Mouse (Mus musculus): ENCODE measurements at regions not wholly inside any gene's neighbourhood (a gene's known extent, or its start where the extent isn't known, plus 50 kb on each side); places are given as distances from the start of the nearest gene placed in this dataset.
"Not testable (repeated sequence)": the region's sequence is repeated elsewhere in the genome, so short reads cannot be mapped to it uniquely, and the experiment has no call there.

DNA sequence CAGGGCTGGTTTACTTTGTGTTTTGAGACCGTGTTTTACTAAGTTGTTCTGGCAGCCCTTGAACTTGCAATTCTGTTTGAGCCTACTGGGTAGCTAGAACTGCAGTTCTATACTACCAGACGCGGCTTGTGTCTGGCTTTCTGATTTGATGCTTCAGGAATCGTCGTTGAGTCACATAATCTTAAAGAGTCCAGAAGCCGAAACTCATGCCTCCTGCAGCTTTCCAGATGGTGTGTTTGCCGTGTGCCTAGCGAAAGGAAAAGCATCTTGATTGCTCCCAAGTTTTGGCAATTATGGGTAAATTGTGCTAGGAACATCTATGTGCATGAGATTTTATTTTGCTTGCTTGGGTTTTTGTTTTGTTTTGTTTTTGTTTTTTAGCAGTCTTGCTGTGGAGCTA is 99.6 kb upstream of the Tgm3 start:
- peaks cover 8% of the 10 kb centered on the region; the same call in 1 of the 2 replicates for H3K27me3 ChIP-seq
- no peak overlapping the region for H3K4me3 ChIP-seq (replicated peaks)
- H3K36me3 ChIP-seq = no peaks in the 10 kb centered on the region
- H3K4me1 ChIP-seq = peaks cover 21% of the 10 kb centered on the region
- H3K9ac ChIP-seq = no peak overlapping the region
- H3K9me3 ChIP-seq (replicated peaks) = no peaks in the 10 kb centered on the region
- 82% methylated on average over 8 of the region's 8 CpGs for whole genome bisulfite sequencing
- no peak overlapping the region for H3K4me2 ChIP-seq
- no peak for ATAC-seq (replicated peaks; ENCODE audit: low FRiP score)
- no peak overlapping the region for H3K27ac ChIP-seq

DNA sequence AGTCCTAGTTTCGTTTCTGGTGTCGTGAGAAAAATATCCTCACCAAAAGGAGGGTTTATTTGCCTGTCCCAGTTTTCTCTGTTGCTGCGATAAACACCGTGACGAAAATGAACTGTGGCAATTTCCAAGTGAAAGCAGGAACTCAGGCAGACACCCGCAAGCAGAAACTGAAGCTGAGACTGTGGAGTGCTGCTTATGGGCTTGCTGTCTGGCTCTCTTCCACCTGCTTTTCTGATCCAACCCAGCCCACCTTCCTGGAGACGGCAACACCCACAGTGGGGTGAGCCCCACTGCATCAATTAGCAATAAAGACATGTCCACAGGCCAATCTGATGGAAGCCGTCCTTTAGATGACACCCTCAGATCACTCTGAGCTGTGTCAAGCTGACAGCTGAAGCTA is 97.9 kb upstream of the Tgm3 start:
- WGBS = 85% methylated on average over 8 of the region's 8 CpGs

DNA sequence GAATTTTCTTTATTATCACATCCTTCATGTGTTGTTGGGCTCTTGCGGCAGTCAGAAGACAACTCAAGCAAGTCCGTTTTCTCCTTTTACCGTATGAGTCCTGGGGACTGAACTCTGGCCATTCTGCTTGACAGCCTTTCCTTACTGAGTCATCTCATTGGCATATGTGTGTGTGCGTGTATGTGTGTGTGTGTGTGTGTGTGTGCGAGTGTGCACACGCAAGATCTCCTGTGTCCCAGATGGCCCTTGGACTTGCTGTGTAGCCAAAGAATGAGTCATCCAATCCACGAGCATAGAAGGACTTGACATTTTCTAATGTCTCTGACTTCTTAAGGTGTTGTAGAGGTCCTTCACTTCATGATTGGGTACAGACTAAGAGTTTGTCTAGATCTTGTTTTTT is 95.7 kb upstream of the Tgm3 start:
- H3K27ac ChIP-seq = no peak overlapping the region
- H3K27me3 ChIP-seq = no peaks in the 10 kb centered on the region
- no peaks in the 10 kb centered on the region for H3K9me3 ChIP-seq (replicated peaks)
- no peak overlapping the region for H3K9ac ChIP-seq
- H3K4me1 ChIP-seq = peaks cover 4% of the 10 kb centered on the region
- no peak overlapping the region for H3K4me3 ChIP-seq (replicated peaks)
- H3K36me3 ChIP-seq = no peaks in the 10 kb centered on the region
- H3K4me2 ChIP-seq = no peak overlapping the region
- no peak for ATAC-seq (replicated peaks; ENCODE audit: low FRiP score)
- 93% methylated on average over 7 of the region's 7 CpGs for WGBS

More for the DNA sequence above, 97.9 kb upstream of the Tgm3 start:
- H3K4me2 ChIP-seq = no peak overlapping the region
- H3K27ac ChIP-seq = no peak overlapping the region
- H3K4me3 ChIP-seq (replicated peaks) = no peak overlapping the region
- 0 out of 2 replicates have a peak, but pooled peaks cover 2% of the 10 kb centered on the region for H3K27me3 ChIP-seq
- H3K9me3 ChIP-seq (replicated peaks) = no peaks in the 10 kb centered on the region
- no peak overlapping the region for H3K9ac ChIP-seq
- no peak for ATAC-seq (replicated peaks; ENCODE audit: low FRiP score)
- peaks cover 13% of the 10 kb centered on the region for H3K4me1 ChIP-seq
- H3K36me3 ChIP-seq = no peaks in the 10 kb centered on the region

- Histone ChIP-seq H3K9me3 (replicated peaks) (no peaks in the 10 kb centered on the region), H3K27me3 (no peaks in the 10 kb centered on the region), H3K4me2 (no peak overlapping the region), H3K9ac (no peak overlapping the region), H3K4me3 (replicated peaks) (no peak overlapping the region), H3K4me1 (peaks cover 4% of the 10 kb centered on the region; the same call in 1 of the 2 replicates), H3K27ac (no peak overlapping the region), H3K36me3 (no peaks in the 10 kb centered on the region)
- ATAC-seq (replicated peaks; ENCODE audit: low FRiP score) = no peak
- 78% methylated on average over 9 of the region's 9 CpGs for WGBS
Measured at GRCm38 (mm10) chr2:129918141-129918790, 93.9 kb upstream of the Tgm3 start.

GRCm38 (mm10) chr2:129919551-129919950 is 92.6 kb upstream of the Tgm3 start:
- H3K9me3 ChIP-seq (replicated peaks) = no peaks in the 10 kb centered on the region
- peaks cover 4% of the 10 kb centered on the region; the same call in 1 of the 2 replicates for H3K4me1 ChIP-seq
- H3K27me3 ChIP-seq = no peaks in the 10 kb centered on the region
- WGBS = 91% methylated on average over 4 of the region's 4 CpGs
- H3K36me3 ChIP-seq = no peaks in the 10 kb centered on the region
- H3K4me2 ChIP-seq = no peak overlapping the region
- no peak overlapping the region for H3K27ac ChIP-seq
- no peak for ATAC-seq (replicated peaks; ENCODE audit: low FRiP score)
- no peak overlapping the region for H3K4me3 ChIP-seq (replicated peaks)
- H3K9ac ChIP-seq = no peak overlapping the region

DNA sequence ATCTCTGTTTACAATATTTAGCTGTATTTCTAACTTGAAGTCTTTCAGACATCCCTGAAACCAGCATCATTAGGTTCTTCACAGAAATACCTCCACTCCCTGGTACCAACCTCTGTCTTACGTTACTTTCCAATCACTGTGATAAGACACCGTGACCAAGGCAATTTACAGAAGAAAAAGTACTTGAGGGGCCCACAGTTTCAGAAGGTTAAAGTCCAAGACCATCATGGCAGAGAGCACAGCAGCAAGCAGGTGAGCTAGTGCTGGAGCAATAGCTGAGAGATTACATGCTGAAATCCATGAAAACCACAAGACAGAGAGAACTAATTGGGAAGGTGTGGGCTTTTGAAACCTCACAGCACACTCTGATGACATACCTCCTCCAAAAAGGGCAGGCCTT is 84.9 kb upstream of the Tgm3 start:
- Histone ChIP-seq H3K4me3 (replicated peaks) (no peak overlapping the region), H3K36me3 (no peaks in the 10 kb centered on the region), H3K27ac (no peak overlapping the region), H3K9me3 (replicated peaks) (no peaks in the 10 kb centered on the region), H3K4me1 (no peaks in the 10 kb centered on the region), H3K9ac (no peak overlapping the region), H3K4me2 (no peak overlapping the region), H3K27me3 (no peaks in the 10 kb centered on the region)
- ATAC-seq (replicated peaks; ENCODE audit: low FRiP score) = no peak
- 66% methylated on average over 2 of the region's 2 CpGs for WGBS

DNA sequence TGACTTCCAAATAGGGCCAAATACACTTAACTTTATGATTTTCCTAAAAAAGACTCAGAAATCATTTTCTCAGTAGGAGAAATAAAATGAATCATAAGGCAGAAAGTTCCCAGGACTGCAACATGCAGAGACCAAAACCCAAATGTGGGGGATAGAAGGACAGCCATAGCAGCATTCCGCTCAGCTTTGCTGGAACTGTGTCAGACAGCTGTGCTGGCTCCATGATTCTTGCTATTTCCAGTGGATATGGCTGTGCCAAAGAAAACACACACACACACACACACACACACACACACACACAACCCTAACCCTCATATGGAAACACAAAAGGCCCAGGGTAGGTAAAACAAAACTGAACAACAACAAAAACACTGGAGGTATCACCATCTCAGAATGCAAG is 78.6 kb upstream of the Tgm3 start:
- no peak for ATAC-seq (replicated peaks; ENCODE audit: low FRiP score)
- H3K27ac ChIP-seq = no peak overlapping the region
- no peaks in the 10 kb centered on the region for H3K27me3 ChIP-seq
- no peaks in the 10 kb centered on the region for H3K9me3 ChIP-seq (replicated peaks)
- no peaks in the 10 kb centered on the region for H3K36me3 ChIP-seq
- H3K4me3 ChIP-seq (replicated peaks) = no peak overlapping the region
- 78% methylated on average over 1 of the region's 1 CpGs for WGBS
- H3K4me2 ChIP-seq = no peak overlapping the region
- no peak overlapping the region for H3K9ac ChIP-seq
- H3K4me1 ChIP-seq = no peaks in the 10 kb centered on the region

- Histone ChIP-seq H3K9ac (no peak overlapping the region), H3K4me2 (no peak overlapping the region), H3K4me3 (replicated peaks) (no peak overlapping the region), H3K27ac (no peak overlapping the region), H3K9me3 (replicated peaks) (no peaks in the 10 kb centered on the region), H3K36me3 (no peaks in the 10 kb centered on the region), H3K27me3 (no peaks in the 10 kb centered on the region), H3K4me1 (peaks cover 3% of the 10 kb centered on the region)
- WGBS = 84% methylated on average over 4 of the region's 4 CpGs
- ATAC-seq (replicated peaks; ENCODE audit: low FRiP score) = no peak
Measured at GRCm38 (mm10) chr2:129942824-129943223, 69.3 kb upstream of the Tgm3 start.

DNA sequence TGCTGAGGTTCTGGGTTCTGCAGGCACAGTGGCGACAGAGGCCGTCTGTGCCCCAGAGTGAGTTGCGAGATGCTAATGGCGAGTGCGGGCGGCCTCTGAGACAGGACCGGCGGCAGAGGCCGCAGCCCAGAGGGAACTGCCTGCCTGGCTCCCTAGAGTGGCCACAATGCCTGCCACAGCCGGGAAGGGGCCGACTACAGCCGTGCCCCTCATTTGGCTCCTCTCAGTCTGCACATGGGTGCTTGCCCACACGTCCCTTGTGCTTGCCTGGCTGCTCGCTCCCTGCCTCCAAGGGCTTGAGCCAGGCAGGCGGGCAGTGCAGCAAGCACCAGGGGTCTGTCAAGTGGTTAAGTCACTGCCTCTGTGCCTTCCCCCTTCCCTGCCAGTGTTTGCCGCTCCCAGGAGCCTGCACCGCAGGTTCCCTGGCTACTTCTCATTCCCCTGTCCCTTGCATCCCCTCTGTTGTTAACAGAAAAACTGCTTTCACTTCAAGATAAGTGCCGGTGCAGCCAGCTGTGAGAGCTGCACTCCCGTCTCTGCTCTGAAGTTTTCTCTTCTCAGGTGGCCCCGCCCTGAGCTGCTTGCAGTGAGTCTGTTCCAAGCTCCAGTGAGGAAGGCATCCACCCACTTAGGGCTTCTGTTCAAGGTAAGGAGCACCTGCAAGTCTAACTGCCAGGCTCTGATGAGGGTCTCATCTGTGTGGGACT is 64.1 kb upstream of the Tgm3 start:
- H3K36me3 ChIP-seq = no peaks in the 10 kb centered on the region
- H3K9me3 ChIP-seq (replicated peaks) = no peaks in the 10 kb centered on the region
- no peaks in the 10 kb centered on the region for H3K27me3 ChIP-seq
- H3K4me3 ChIP-seq (replicated peaks) = peak overlapping the region; percentile 26
- no peak overlapping the region for H3K27ac ChIP-seq
- 0 out of 2 replicates have a peak overlapping the region, but pooled peaks have one; percentile 26 for H3K9ac ChIP-seq
- peaks cover 5% of the 10 kb centered on the region for H3K4me1 ChIP-seq
- peak; percentile 56; the same call in 1 of the 2 replicates for ATAC-seq (replicated peaks; ENCODE audit: low FRiP score)
- peak overlapping the region; percentile 60 for H3K4me2 ChIP-seq
- 43% methylated on average over 20 of the region's 20 CpGs for WGBS

DNA sequence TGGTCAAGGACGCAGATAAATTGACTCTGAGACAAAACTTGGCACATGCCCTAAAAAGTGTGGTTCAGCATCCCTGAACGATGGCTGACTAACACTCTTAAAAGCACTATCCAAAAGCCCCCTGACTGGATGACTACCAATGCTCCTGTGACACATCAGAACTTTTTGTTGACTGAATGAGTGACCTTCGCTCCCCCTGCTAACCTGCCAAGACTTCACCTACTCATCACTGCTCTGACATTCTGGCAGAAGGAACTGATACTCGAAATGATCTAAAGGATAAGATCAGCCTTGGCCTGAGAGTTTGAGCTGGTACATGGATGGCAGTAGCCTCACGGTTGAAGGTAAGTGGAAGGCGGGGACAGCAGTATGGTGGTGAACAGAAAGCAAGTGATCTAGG is 62.4 kb upstream of the Tgm3 start:
- H3K4me1 ChIP-seq; H3K4me2 ChIP-seq; H3K27me3 ChIP-seq; H3K4me3 ChIP-seq (replicated peaks); H3K9ac ChIP-seq; H3K27ac ChIP-seq; H3K36me3 ChIP-seq; ATAC-seq (replicated peaks; ENCODE audit: low FRiP score); H3K9me3 ChIP-seq (replicated peaks): not testable (repeated sequence)
- 87% methylated on average over 6 of the region's 6 CpGs for WGBS

DNA sequence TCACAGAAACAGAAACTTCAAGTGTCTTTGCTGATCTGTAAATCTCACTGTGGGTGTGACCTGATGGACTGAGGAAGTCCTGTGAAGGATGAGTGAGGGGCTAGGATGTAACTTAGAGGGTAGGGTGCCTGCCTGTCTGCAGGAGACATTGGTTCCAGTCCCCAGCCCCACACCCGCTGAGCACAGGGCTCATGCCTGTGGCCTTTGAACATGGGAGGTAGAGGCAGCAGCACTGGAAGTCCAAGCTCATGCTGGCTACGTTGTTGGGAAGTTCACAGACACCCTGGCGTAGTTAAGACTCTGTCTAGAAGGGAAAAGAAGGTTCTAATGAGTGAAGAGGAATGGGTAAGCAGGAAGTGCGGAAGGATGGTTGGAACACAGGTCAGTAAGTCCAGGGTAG is 59.7 kb upstream of the Tgm3 start:
- no peaks in the 10 kb centered on the region for H3K27me3 ChIP-seq
- 89% methylated on average over 4 of the region's 4 CpGs for WGBS
- no peak overlapping the region for H3K4me2 ChIP-seq
- peaks cover 11% of the 10 kb centered on the region for H3K4me1 ChIP-seq
- no peaks in the 10 kb centered on the region for H3K36me3 ChIP-seq
- no peak for ATAC-seq (replicated peaks; ENCODE audit: low FRiP score)
- no peak overlapping the region for H3K9ac ChIP-seq
- no peak overlapping the region for H3K27ac ChIP-seq
- no peaks in the 10 kb centered on the region for H3K9me3 ChIP-seq (replicated peaks)
- no peak overlapping the region for H3K4me3 ChIP-seq (replicated peaks)

- Histone ChIP-seq H3K9ac (no peak overlapping the region), H3K27ac (no peak overlapping the region), H3K9me3 (replicated peaks) (no peaks in the 10 kb centered on the region), H3K27me3 (no peaks in the 10 kb centered on the region), H3K4me1 (peaks cover 6% of the 10 kb centered on the region; the same call in 1 of the 2 replicates), H3K4me3 (replicated peaks) (no peak overlapping the region), H3K36me3 (no peaks in the 10 kb centered on the region), H3K4me2 (no peak overlapping the region)
- peak; percentile 69; the same call in 1 of the 2 replicates for ATAC-seq (replicated peaks; ENCODE audit: low FRiP score)
- 33% methylated on average over 8 of the region's 8 CpGs for WGBS
Measured at GRCm38 (mm10) chr2:129955260-129955691, 56.9 kb upstream of the Tgm3 start.

Data from kidney, embryonic 15.5 days (tissue).